Mouse (Mus musculus): ENCODE data around the gene Anapc11.

GRCm38 (mm10) chr11:120580190-120580589 is 18.0 kb upstream of the Anapc11 start:
- TF ChIP-seq CTCF (IDR thresholded peaks at IDR 0.05; ENCODE audit: insufficient read depth, low read depth, low read length) (no peak), POLR2A (IDR thresholded peaks at IDR 0.05; ENCODE audit: insufficient read depth, low read depth, low read length) (no peak)
